Mouse (Mus musculus) B cell, adult 2 months (primary cell): ENCODE measurements around the gene Mvb12a.

Source experiments
- DNase-seq, 2 experiments: peaks; one replicate each; pipeline ENCODE4 v3.0.0; 2022

Gene Mvb12a

GRCm38 (mm10) chr8:71567587-71567986 lies 24.9 kb downstream of the Mvb12a start:
- no peak for DNase-seq

- no peak for DNase-seq
Observed at GRCm38 (mm10) chr8:71568387-71568937, 25.7 kb downstream of the Mvb12a start, which contains the start of gene Slc27a1. Gene Slc27a1, plus strand, starts transcription at chr8:71568882.

GRCm38 (mm10) chr8:71568941-71569340 lies 26.2 kb downstream of the Mvb12a start:
- no peak for DNase-seq

GRCm38 (mm10) chr8:71569366-71570290 lies 26.9 kb downstream of the Mvb12a start:
- peak; percentile 86 to 87 for DNase-seq

GRCm38 (mm10) chr8:71570291-71570954 lies 27.7 kb downstream of the Mvb12a start:
- DNase-seq: peak; percentile 88 to 90

- no peak for DNase-seq
Observed at GRCm38 (mm10) chr8:71572077-71572476, 29.4 kb downstream of the Mvb12a start.

GRCm38 (mm10) chr8:71572847-71573633 lies 30.3 kb downstream of the Mvb12a start:
- DNase-seq: no peak

- no peak for DNase-seq
Observed at GRCm38 (mm10) chr8:71574426-71574825, 31.7 kb downstream of the Mvb12a start.

- no peak for DNase-seq
Observed at GRCm38 (mm10) chr8:71575020-71575419, 32.3 kb downstream of the Mvb12a start.

- DNase-seq: no peak
Observed at GRCm38 (mm10) chr8:71577856-71578387, 35.2 kb downstream of the Mvb12a start.

- DNase-seq: no peak
Observed at GRCm38 (mm10) chr8:71579009-71579408, 36.3 kb downstream of the Mvb12a start.

GRCm38 (mm10) chr8:71579476-71579875 lies 36.8 kb downstream of the Mvb12a start:
- no peak for DNase-seq

GRCm38 (mm10) chr8:71580201-71580600 lies 37.5 kb downstream of the Mvb12a start:
- no peak for DNase-seq

GRCm38 (mm10) chr8:71586891-71587290 lies 44.2 kb downstream of the Mvb12a start:
- peak; percentile 61 to 62 for DNase-seq

- no peak for DNase-seq
Observed at GRCm38 (mm10) chr8:71588762-71589161, 46.0 kb downstream of the Mvb12a start.

GRCm38 (mm10) chr8:71591017-71591416 lies 48.3 kb downstream of the Mvb12a start:
- DNase-seq: no peak

- DNase-seq: peak; percentile 87 to 89
Observed at GRCm38 (mm10) chr8:71591471-71592373, 49.0 kb downstream of the Mvb12a start, which contains the start of gene Pgls. Gene Pgls, plus strand, starts transcription at chr8:71592176.

GRCm38 (mm10) chr8:71592374-71593170 lies 49.9 kb downstream of the Mvb12a start:
- peak; percentile 76 to 79 for DNase-seq

GRCm38 (mm10) chr8:71593556-71594323 lies 51.0 kb downstream of the Mvb12a start:
- DNase-seq: no peak

- no peak for DNase-seq
Observed at GRCm38 (mm10) chr8:71594324-71594722, 51.6 kb downstream of the Mvb12a start.
